In genomic region chrX:17608763-17609162, GRCm38 (mm10) we compare ENCODE assay signal across 23 mouse cellular contexts.
"Had no signal": no experiment of that assay in that cellular context is flagged by ENCODE, and none has a peak within 500 bp of the region (broad histone marks: within the 10 kb centered on the region; RNA-seq: fewer than 3 reads in every experiment).

No protein-coding gene starts in this region.

- H3K36me3 ChIP-seq: limb, embryonic 12.5 days; limb, embryonic 15.5 days; liver, embryonic 13.5 days; midbrain, embryonic 10.5 days; midbrain, embryonic 13.5 days; stomach, embryonic 15.5 days had no signal

- H3K27ac ChIP-seq: layer of hippocampus, adult 2 months; limb, embryonic 12.5 days; limb, embryonic 15.5 days; liver, embryonic 13.5 days; midbrain, embryonic 10.5 days; midbrain, embryonic 13.5 days; stomach, embryonic 15.5 days had no signal

- H3K27me3 ChIP-seq: limb, embryonic 12.5 days; limb, embryonic 15.5 days; liver, embryonic 13.5 days; megakaryocyte, embryonic 14.5 days; midbrain, embryonic 13.5 days; stomach, embryonic 15.5 days had no signal

- H3K4me1 ChIP-seq: limb, embryonic 12.5 days; limb, embryonic 15.5 days; liver, embryonic 13.5 days; megakaryocyte, embryonic 14.5 days; midbrain, embryonic 10.5 days; midbrain, embryonic 13.5 days; stomach, embryonic 15.5 days had no signal

- DNase-seq: kidney, adult 18-20 months; kidney, adult 9 months; kidney, postnatal 14 days; kidney, postnatal 4 days; layer of hippocampus, postnatal 36 days; left cerebral cortex, postnatal 4 days; liver, embryonic 13.5 days; lung, embryonic 14.5 days; right cerebral cortex, postnatal 25 days; spleen, adult 18-20 months; thymus, adult 18-20 months; thymus, postnatal 36 days had no signal

- H3K9ac ChIP-seq: limb, embryonic 12.5 days; limb, embryonic 15.5 days; liver, embryonic 13.5 days; lung, embryonic 14.5 days; midbrain, embryonic 13.5 days; stomach, embryonic 15.5 days had no signal

- ATAC-seq: inflammation-experienced regulatory T-cells, adult 6 months; intestine, embryonic 16.5 days; lung, postnatal 0 days; midbrain, embryonic 13.5 days; midbrain, embryonic 16.5 days had no signal

- H3K4me2 ChIP-seq: limb, embryonic 12.5 days; limb, embryonic 15.5 days; liver, embryonic 13.5 days; lung, embryonic 14.5 days; midbrain, embryonic 13.5 days; stomach, embryonic 15.5 days had no signal

- H3K9me3 ChIP-seq: limb, embryonic 12.5 days; limb, embryonic 15.5 days; liver, embryonic 13.5 days; midbrain, embryonic 10.5 days; midbrain, embryonic 13.5 days; stomach, embryonic 15.5 days had no signal

- H3K4me3 ChIP-seq: layer of hippocampus, adult 2 months; limb, embryonic 12.5 days; limb, embryonic 15.5 days; liver, embryonic 13.5 days; megakaryocyte, embryonic 14.5 days; midbrain, embryonic 10.5 days; midbrain, embryonic 13.5 days; stomach, embryonic 15.5 days had no signal
